Mouse (Mus musculus): ENCODE measurements around the gene Spred2.

DNA sequence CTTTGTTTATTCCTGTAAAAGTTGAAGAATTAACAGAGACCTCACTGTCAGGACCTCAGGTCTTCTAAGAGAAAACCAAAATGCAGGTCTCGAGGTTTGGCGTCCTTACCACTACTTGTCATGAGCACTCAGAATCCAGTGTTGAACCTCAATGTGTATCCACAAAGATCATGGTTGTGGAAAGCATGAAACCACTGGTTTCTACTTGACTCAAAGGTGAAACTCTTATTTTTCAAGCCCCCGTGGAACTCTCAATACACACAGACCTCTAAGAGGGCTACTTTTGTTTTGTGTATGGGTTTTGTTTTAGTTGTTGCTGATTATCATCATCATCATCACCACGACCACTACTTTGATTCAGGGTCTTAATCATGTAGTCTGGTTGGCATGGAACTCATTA lies 2.0 kb upstream of the Spred2 start:
- TF ChIP-seq GATA1 (IDR thresholded peaks at IDR 0.05; ENCODE audit: borderline replicate concordance, low read length) = no peak
- TF ChIP-seq FLI1 (IDR thresholded peaks at IDR 0.05; ENCODE audit: low read length) = no peak

Measured in megakaryocyte, embryonic 14.5 days (primary cell).